Mouse (Mus musculus) ovary, postnatal 14 days (tissue): ENCODE measurements around the gene Rasgef1b.

Source experiments
- DNase-seq: peaks from one replicate; pipeline ENCODE4 v3.0.0; 2022; ENCODE audit warnings: low spot score

The Rasgef1b gene

DNA sequence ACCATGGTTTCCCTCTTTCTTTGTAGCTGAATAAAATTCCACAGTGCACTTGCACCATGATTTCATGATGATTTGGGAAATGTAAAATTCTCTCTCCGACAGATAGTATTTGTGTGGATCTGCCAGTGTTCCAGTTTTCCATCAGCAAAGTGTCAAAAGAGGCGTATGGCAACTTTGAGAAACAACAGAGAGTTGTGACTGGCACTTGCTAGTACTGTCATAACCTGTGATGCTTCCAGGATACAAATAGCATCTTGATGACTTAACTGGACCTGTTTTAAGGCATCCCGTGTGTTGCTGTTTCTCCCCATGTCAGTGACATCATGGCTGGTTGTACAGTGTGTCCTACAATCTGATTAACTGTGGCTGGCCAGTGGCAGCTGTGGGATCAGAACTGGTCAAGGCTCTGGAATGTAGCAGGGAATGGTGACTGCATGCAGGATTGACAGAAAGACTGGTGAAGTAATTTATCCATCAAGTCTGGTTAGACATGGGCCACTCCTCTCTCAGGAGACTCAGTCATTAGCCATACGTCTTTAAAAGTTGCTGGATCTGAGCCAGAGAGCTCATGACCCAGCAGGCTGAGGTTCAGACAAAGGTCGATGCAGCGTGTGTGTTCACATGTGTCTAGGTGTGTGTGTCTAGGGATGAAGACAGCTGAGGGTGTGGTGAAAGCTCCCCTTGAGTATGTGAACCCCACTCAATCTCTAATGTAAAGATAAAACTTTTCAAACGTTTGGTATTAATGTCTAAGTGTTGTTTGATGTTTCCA is 328.8 kb downstream of the Rasgef1b start:
- no peak for DNase-seq

DNA sequence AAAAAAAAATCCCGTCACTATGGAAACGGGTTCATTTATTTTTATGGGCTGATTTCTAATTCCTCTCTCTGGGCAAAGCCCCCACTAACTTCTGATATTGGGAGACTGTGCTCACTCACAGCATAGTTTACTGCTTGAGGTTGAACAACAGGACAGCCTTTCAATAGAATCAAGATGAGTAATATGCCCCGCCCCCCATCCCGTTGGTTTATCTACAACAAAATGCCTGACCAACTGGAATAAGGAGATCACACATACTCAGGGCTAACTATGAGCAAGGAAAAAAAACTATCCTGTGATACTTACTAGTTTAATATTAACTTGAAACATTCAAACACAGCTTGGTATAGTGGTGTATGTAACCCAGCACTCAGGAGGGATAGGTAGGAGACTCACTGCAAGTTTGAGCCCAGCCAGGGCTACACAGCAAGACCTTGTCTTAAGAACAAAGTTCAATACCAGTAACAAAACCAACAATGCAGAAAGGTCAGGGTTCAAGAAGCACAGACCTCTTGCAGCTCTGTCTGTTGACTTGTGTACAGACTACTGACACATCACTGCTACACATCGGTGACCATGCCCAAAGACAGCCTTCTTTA is 330.3 kb downstream of the Rasgef1b start:
- DNase-seq, result no peak

DNA sequence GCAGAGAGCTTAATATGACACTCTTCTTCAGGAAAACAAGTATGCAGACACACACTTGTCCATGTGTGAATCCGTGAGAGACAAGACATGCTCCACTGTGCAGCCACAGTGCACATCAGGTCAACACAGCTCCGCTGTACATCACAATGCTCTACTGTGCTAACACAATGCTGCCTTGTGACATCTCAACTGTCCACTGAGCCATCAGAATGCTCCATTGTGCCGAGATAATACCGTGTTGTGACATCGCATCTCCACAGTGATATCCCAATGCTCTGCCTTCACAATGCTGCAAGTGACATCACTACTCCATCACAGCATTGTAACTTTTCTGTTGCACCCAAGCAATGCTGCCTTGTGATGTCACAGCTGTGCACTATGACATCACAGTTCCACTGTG is 334.3 kb downstream of the Rasgef1b start:
- no peak for DNase-seq

DNA sequence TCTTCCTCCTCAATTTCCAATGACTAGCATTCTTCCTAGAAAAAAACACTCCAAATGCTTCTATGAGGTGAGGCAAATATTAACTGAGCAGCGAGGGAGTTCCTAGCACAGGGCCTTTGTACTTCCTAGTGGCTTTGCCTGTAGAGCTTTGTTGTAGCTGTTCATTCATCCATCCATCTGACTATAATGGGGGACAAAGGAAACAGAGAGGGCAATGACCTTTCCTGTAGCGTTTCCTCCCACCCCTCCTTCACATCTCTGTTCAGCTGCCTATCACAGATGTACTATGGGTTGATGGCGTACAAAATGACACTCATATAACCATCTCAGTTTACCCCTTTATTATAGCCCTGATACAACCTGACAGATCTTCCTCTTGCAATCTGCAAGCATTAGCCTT is 337.3 kb downstream of the Rasgef1b start:
- no peak for DNase-seq

DNA sequence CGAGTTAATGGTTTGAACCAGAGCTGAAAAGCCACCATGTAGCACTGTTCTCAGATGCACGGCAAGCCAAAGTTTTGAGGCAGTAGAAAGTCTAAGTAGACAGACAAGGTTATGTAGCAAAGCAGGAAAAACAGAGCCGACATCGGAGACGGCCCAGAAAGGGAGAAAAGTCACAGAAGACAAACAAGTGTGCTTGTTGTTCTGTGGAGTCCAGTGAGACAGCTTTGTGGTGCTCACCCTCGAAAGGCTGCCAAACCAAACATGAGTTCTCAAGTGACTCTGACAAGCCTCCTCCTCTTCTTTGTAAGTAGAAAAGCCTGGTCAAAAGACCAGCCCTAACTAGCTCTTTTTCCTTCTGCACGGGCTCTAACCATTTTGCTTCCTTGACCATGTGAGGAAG is 338.1 kb downstream of the Rasgef1b start:
- DNase-seq, result no peak

DNA sequence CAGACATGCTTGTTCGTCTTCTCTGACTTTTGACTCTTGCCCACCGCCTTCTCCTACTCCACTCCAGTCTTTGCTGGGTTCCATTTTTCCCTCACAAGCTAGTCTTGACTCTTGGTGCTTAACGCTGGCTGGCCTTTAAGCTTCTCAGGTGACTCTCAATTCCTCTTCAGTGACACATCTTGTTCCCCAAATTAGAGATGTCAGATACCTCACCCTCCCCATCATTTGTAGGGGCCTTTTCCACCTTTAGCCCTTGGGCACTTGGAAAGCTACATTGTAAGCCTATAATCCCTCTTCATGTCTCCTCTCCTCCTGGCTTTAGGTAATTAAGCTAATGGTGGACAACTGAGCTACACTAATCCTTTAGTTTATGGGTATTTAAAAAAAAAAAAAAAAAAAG is 338.6 kb downstream of the Rasgef1b start:
- no peak for DNase-seq

DNA sequence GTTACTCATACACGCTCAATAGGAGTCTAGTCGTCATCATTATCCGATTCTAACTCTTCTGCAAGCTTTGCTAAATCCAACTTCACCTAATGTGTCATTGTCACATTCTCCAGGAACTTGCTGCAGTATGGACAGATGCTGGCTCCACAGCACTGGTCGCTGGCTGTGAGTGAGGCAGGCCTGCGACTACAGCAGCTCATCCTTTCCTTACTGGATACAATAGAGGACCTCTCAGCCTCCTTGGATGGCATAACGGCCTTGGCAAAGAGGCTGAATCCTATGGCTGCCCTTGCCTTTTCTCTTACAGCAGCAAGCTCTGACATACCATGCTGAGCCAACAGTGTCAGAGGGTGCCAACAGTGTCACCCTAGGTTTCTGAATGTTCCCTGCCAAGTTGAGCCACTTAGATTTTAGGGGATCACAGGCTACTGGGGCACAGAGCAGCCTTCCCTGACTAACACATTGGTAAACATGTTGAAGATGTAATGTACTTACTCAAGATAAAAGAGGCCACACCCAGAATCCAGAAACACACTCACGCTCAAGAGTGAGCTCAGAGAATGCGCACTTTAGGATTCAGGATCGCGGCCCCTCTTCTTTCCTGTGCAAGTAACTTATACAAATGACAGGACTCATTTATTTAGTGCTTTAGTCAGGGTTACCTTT is 340.1 kb downstream of the Rasgef1b start:
- DNase-seq, result no peak

DNA sequence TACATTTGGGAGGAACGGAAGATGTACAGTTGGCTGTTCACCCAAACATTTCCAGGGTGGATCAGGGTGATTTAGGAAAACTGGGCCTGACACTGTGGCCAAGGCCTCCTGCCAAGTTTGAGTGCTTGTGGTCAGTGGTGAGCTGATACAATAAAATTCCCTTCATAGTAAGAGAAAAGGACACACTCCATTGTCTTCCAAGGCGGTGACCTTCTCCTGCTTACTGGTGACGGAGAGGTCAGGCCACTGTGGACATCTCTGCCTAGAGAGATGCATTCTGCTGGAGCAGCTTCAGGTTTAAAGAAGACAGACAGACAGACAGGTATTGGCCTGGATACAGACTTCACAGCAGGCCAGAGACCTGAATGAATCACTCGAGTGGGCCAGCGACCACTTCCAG is 340.7 kb downstream of the Rasgef1b start:
- DNase-seq, result no peak

DNA sequence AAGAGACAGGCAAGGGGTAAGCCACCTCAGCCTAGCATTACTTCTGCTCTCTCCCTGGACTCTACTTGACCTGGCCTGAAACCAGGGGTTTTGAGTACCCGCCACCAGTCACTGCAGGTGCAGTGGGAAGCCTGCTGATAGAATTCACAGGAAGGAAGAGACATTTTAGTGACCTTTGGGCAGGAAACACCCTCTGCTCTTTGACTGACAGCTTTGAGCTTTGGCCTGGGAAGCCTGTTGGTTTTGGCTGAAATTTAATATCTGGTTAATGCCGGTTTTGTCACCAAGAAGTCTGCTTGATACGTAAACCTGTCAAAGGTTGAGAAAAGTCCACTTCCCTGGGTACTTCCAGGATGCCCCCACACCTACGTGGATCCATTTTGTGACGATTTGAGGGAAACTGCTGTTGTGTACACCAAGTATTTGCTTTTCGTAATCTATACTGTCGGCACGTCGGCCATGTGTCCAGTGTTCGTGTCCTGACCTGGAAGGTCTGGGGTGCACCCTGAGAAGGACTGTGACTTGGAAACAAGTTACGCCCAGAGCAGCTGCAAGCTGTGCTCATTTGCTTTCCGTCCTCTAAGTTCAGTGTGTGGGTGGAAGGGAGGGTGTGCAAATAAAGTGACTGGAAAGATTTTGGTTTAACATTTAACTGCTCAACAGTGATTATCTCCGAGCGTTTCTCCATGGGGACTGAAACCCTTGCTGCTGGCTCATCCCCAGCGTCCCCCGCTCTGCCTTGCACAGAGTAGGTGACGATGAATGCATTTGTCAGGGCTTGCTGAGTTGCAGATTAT is 341.5 kb downstream of the Rasgef1b start:
- no peak for DNase-seq

DNA sequence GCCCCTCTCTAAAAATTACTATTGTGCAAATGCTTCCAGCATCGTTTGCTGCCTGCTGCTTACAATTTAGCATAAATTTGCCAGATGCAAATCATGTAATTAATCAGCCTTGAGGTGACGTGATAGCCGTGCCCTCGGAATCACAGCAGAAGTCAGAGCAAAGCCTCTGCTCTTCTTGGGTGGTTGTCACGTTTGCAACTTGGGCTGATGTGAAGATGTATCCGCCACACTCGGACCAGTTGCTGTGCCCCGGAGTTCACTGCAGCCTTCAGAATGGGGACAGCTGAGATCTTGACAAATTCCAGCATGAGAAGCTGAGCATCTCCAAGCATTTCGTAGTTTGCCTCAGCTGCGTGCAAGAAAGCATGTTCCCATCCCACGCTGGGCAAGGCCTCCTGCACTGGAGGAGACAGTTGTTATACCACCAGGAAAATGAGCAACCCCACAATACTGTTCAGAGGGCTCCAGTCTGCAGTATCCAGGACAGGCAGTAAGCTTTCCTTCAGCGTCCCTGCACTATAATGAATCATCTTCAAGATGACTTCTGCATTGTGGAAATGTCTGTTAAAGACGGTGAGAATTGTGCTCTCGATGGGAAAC is 342.5 kb downstream of the Rasgef1b start:
- DNase-seq, result no peak

DNA sequence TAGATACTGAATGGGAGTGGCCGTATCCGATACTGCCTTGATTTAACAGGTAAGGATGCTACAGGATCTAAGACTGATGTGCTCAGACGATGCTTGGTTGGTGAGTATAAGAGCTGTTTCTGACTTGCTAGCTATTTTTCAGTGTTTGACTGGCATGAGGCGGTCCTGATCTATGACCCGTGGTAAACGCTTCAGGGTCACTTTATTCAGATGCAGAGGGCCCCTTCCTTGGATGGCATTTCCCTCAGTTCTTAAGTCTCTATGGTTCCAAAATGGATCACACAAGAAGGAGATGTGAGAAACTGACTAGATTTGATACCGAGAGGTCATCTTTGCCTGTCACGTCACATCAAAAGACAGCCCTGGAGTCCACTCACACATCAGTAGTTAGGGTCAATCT is 343.1 kb downstream of the Rasgef1b start:
- no peak for DNase-seq

DNA sequence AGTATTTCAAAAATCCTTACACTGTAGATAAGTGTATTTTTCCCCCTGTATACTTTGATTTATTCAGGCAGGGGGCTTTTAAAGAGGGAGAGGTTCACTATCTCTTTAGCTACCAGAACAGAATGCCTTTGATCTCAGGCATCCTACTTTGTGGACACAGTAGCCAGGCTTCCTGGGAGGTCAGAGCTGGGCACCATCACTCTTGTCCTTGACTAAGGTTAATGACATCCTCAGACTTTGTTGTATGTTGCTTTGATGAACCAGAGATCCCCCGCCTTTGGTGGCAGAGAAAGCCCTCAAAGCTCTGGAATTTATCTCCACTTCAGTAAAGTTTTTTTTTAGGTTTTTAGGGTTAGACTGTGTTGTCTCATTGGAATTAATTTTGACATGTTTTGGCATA is 343.8 kb downstream of the Rasgef1b start:
- DNase-seq, result no peak

DNA sequence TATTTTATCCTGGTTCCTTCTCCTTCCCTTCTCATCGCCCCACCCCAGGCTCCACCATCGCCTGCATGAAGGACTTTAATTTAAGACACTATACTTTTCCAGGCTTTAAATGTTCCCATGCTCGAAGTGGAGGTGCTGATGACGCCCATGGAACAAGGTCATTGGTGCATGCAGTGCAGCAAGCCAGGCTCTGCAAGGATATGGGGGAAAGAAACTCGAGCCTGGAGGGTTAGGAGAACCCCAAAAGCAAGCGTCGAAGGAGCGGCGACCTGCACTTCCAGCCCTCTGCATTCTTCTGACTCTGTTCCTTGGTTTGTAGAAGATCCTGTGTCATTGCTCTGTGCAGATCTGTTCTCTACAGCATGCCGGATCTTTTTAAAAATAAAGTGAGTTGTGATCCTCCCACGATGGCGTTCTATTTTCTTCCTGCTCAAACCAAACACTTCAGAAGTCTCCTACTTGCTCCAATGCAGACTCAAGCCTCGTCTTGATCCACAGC is 345.0 kb downstream of the Rasgef1b start:
- DNase-seq, result no peak

DNA sequence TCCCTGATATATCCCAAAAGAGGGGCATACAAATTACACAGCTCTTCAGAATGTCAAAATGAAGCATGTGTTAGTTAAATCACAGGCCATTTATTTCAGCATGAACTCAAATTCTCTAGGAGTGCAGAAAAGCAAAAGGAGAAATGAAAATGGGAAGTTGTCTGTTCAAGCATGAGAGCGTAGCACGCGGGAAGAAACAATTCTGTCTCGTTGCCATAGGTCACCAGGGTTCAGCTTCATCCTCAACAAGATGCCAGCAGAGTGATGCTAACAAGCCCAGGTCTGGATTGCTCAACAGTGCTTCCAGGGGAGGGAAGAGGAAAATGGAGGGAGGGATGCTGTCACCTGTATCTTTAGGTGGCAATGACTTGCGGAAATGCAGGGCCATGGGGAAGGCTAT is 346.1 kb downstream of the Rasgef1b start:
- DNase-seq, result no peak

DNA sequence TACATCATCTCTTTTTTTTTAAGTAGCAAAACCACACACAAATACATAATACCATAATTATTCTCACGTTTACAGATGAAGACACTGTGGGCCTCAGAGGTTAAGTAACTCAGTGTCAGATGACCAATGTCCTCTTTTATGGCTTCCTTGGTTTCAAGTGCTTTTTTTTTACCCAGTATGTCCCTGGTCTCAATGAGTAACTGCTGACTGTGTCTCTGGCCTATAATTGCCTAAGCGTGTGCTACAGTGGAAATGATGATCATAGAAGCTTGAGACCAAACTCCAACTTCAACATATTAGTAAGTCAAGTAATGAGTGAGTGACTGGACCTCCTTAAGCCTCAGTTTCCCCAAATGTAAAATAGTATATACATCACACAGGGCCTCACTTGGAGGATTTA is 347.2 kb downstream of the Rasgef1b start:
- DNase-seq, result no peak

DNA sequence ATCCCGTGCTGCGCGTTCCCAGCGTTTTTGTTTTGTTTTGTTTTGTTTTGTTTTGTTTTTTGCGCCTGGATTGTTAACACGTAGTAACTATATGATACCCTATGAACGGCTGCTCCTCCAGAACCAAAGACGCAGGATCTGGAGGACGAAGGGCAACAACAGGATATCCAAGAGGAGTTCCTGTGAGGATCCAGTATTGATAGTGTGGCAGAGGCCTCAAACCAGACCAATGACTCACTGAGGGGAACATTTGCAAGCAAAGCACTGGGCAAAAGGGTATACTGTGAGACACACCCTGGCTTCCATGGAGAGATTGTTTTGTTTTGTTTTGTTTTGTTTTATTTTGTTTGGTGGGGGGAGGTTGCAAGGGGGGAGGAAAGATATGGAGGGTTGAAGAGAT is 348.0 kb downstream of the Rasgef1b start:
- DNase-seq, result no peak

DNA sequence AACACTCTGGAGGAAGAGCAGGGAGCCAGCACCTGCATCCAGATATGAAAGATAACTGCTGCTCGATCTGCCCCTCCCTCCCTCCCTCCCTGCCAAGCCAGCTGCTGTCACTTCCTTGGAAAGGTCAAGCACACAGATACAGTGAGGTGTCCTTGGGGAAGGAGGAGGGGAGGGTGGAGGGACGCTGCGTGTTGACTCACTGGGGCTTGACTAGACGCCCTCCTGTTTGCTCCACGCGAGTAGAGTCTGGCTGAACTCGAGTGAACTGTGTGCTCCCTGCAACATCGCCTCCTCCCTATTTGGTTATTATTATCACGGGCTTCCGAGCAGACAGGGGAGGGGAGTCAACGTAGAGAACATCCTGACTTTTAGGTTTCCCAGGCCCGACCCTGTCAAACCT is 348.7 kb downstream of the Rasgef1b start:
- DNase-seq, result no peak

DNA sequence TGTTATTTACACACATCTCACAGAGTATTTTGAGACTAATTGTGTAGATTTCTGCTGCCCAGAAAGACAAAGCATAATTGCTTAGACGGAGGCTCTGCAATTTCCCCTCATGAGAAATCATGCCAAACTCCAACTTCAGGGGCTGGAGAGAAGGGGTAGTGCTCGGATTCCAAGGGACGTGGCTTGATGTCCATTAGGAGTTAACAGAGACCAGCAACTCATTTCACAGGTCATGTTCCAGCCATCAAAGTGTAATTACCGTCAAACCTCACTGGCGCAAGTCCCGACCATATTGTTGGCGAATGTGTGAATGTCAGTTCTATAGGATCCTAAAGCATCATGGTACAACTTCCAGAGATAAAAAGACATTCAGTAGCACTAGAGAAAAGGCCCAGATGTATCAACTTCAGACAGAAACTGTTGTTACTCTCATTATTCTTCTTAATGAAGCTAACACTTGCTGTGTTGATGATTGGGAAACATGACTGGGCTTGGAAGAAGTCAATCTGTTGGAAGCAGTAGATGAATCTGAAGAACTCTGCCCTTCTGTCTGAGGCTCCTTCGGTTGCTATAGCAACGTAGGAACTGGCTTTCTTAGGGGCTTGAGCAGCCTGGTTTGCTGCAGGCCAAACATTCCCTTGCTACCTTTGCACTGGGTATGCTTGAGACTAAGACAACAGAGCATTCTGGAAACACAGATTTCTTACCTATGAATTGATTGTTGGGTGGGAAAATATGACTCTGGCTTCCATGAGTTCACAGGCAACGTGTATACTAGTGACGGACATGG is 350.2 kb downstream of the Rasgef1b start:
- DNase-seq, result no peak

DNA sequence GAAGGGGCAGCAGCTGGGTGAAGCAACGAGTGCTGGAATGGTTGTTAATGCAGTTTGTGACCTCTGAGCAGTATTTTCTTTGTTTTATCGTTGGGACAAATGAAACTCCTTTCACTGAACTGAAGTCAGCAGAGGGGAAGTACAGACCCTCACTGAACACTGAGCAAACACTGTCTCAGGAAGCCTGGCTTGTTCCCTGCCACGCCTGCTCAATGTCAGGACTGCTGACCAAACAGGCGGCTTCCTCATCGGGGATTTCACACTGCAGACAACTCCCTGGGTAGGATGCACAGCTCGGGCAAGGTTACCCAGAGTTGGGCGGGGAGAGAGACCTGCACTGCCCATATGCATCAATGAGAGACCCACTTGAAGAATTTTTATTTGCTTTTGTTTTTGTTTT is 353.1 kb downstream of the Rasgef1b start:
- DNase-seq, result no peak

DNA sequence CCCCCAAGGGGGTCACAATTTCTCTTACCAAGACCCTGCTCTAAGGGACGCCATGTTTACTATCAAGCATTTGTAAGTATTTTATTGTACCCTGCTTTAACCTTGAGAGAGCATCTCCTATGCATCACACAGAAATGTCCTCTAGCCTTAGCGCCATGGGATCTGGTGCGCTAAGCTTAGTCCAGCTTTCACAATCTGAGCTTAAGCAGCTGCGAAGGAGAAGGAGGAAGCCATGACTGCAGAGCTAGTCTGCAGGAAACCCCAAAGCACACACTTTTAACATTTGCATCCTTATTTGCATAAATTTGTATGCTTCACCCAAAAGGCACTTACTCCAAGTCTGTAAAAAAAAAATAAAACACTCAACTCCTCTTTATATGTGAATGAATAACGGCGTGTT is 354.4 kb downstream of the Rasgef1b start:
- DNase-seq, result no peak

DNA sequence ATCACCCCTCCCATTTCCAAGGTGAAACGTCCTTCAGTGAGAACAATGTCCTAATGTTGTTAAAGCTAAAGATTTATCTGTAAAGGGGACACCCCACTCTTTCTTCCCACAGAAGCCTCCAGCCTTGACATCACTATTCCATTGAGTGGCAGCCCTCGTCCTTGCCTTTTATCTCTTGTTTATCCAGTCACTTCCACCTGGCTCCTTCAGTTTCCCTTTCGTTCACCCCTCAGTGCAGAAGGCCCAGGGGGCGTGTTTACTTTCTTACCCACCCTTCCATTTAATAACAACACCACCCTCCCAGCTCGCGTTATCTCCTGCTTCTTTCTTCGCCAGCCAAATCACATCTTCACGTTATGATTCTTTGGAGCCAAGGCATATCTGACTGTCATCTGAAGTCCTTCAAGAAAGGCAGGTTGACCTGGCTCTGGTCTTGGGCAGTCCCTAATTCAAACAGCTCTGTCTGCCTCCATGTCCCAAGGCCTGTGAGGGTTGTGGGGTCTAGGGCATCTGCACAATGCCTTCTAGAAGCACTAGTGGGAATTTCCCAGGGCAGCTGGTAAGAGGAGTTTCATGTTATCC is 355.2 kb downstream of the Rasgef1b start:
- no peak for DNase-seq
